Mouse (Mus musculus): ENCODE data around the gene Phlda1.

- no peak for TF ChIP-seq FLI1 (IDR thresholded peaks at IDR 0.05; ENCODE audit: low read length)
- TF ChIP-seq GATA1 (IDR thresholded peaks at IDR 0.05; ENCODE audit: borderline replicate concordance, low read length) = no peak
These were observed 9.3 kb downstream of the Phlda1 start for GRCm38 (mm10) chr10:111515071-111516010.
